Mouse (Mus musculus) CD4-positive, CD25-positive, alpha-beta regulatory T cell, adult 9 weeks (primary cell): ENCODE results near the gene Tbpl2. TPM values are rescaled to one million over a fixed set of nuclear protein-coding genes. Genes with fewer than 3 reads are reported as not detected.

Experiments used
- polyA plus RNA-seq: library from polyadenylated mRNA; unstranded; fragments of 100-300 nt; shearing (Covaris generic); gene quantifications from one replicate; pipeline ENCODE4 v1.2.1, GENCODE M21; 2017

Gene Tbpl2
- polyA plus RNA-seq: not detected

DNA sequence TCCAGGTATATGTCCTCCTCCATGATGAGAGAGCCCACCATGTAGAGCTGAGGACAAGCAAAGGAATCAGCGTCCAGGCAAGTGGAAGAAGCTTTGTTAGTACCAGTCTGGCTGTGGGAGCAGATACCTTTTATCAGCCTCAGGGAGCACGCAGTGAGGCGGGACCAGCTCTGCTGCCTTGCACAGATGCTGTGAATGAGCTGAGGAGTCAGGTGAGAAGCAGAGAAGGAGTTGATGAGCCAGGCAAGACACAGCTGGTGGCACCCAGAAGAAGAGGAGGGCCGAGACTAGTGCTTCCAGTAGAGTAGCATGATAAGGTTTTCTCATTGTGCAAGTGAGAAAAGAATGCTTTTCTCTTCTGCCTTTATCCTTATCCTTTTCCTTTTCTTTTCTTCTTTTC, at the start of gene Tbpl2:
Gene Tbpl2, minus strand, starts transcription at position 101 of the 400 bp plus-strand sequence.

DNA sequence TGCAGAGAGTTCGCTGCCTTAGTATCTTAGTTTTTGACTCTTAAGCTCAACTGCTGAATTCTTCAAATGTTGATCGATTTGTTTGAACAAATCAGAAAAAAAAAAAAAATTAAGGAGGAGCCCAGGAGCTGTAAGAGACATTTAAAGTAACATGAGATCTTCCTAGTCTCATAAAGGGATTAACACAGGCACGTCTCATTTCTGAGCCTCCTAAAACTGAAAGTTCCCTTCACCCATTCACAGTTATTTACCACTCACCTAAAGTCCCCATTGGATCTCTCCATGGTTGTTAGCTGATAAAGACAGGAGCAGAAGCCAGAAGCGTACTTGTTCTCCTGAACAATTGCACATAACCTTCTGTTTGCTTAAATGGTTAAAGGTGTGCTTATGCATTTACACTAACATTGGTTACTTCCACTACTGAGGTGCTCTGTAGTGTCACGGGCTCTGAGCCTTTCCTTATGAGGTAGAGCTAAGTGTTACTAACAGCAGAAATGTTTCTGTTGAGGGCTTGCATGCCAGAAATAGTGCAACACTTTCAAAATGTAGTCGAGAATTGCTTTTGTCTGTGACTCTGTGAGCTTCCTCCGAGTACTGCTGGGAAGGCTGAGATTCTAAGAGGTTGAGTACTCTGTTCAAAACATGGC, 46.9 kb downstream of the Tbpl2 start, which contains the start of gene Hnmt:
Gene Hnmt, minus strand, starts transcription at position 51 of the 647 bp plus-strand sequence.

Other genes starting within 250 kb of the Tbpl2 start
- gene Hnmt, start 47.2 kb downstream of the Tbpl2 start, polyA plus RNA-seq: 0.16 TPM
- gene Il1f8, start 56.6 kb upstream of the Tbpl2 start, polyA plus RNA-seq: not detected
- gene Il1f9, start 89.9 kb upstream of the Tbpl2 start, polyA plus RNA-seq: not detected
- not detected for gene Il1f6, start 118.8 kb upstream of the Tbpl2 start, polyA plus RNA-seq
- gene Il1f5, start 180.4 kb upstream of the Tbpl2 start, polyA plus RNA-seq: not detected
- not detected for gene Il1f10, start 194.6 kb upstream of the Tbpl2 start, polyA plus RNA-seq
- 2.2 TPM for gene Il1rn, start 240.3 kb upstream of the Tbpl2 start, polyA plus RNA-seq